Mouse (Mus musculus) right cerebral cortex, adult 2 months (tissue): Measurements from ENCODE around the gene Gpx4.
"Not testable (repeated sequence)": the region's sequence is repeated elsewhere in the genome, so short reads cannot be mapped to it uniquely, and the experiment has no call there.

Experiments used
- DNase-seq, 2 experiments: peaks; one replicate each; pipeline ENCODE4 v3.0.0; 2021 to 2022; ENCODE audit warnings: low spot score in 2 of 2

The Gpx4 gene

DNA sequence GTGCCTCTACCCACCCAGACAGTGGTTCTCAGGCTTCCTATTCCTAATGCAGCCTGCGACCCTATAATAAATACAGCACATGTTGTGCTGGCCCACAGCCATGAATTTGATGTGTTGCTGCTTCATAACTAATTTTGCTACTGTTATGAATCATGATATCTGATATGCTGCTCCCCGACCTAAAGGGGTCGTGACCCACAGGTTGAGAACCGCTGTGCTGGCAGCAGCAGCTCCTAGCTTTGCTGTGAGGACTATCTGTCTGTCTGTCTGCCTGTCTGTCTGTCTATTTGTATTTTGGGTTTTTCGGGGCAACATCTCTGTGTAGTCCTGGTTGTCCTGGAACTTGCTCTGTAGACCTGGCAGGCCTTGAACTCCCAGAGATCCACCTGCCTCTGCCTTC is 23.2 kb upstream of the Gpx4 start:
- no peak for DNase-seq

DNA sequence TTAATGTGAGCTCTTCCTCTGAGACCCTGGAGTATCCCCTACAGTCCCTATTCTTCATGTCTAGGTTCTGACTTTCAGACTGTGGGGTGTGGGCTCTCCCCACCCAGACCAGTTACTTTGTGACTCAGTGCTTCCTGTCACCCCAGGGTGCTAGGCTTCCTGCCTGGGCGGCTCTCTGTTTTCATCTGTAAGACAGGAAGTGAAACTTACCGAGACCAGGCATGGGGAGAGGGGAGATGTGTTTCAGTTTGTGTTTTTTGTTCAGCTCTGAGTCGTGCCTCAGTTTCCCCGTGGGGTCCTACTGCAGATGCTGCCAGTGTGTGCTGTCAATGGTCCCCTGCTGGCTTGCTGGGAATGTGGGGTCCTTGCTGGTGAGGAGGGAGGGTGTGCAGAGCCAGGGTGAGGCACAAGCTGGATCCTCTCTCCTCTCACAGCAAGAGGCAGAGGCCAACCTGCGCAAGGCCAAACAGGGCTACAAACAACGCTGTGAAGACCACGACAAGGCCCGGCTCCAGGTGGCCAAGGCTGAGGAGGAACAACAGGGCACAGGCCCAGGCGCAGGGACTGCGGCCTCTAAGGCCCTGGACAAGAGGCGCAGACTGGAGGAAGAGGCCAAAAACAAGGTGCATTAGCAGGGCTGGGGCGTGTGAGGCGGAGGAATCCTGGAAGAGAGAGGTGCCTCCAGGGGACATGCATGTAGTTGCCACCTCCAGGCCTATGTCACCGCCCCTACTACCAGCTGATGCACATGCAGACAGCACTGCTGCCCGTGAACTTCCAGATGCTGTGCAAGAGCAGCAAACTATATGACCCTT is 22.5 kb upstream of the Gpx4 start:
- DNase-seq: no peak

DNA sequence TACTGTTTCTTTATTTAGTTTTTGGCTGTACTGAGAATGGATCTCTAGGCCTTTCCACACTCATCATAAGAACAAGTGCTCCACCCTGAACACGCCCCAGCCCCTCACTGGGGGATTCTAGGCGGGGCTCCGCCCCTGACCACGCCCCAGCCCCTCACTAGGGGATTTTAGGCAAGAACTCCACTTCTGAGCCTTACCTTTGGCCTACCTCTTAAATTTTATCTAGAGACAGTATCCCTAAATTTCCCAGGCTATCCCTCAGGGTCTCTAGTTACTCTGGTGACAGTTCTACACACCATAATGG is 22.0 kb upstream of the Gpx4 start:
- no peak for DNase-seq

DNA sequence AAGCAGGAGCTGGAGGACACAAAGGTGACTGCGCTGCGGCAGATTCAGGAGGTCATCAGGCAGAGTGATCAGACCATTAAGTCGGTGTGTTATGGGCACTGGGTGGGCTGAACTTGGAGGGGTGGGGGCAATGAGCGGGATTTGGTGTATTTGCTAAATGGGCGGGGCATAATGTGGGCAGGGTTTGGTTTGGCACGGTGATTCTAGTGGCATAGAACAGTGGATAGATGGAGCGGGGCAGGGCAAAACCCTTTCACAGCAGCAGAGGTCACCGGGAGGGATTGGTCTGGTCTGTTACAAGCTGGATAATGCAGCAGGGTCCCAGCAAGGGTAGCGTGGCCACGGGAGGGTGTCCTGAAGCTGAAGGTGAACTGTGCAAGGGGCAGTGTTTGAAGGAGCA is 21.5 kb upstream of the Gpx4 start:
- DNase-seq: no peak

DNA sequence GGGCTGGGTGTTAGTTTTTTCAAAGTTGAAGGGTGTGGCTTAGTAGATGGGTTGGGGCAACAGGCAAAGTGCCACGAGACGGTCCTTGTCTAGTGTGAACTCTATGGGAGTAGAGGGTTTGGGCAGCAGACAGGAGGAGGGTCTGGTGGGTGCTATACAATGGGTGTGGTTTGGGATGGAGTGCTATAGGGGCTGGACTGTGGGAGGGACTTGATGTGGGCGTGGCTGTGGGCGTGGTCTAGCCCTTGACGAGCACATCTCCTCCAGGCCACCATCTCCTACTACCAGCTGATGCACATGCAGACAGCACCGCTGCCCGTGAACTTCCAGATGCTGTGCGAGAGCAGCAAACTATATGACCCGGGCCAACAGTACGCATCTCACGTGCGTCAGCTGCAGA is 21.1 kb upstream of the Gpx4 start:
- DNase-seq: no peak

DNA sequence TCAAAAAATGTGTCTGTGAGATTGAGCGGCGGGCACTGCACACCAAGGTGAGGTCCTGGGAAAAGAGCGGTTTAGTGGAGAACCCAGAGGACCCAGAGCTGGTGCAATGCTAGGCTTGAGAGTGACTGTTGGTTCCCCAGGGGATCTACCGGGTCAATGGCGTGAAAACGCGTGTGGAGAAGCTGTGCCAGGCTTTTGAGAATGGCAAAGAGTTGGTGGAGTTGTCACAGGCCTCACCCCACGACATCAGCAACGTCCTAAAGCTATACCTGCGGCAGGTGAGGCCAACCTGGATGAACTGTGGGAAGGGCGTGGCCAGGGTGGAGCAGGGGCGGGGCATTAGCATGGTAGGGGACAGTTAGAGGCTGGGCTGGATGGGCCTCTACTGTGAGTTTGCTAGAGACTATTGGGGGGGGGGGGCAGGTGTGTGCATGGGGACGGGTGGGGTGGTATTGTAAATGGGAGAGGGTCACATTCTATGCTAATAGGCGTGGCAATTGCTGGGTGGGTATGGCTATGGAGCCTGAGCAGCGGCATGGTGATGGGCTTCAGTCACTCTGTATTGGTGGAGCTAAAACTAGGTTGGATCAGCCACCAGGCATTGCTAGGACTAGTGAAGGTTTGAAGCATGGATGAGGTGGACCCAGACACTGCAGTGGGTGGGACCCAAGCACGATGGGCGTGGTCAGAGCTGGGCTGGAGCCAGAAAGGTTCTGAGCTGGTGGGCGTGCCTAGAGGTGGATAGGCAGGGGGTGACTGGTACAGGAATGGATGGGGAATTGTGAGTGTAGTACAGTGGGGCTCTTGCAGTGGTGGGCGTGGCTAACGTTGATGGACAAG is 19.1 kb upstream of the Gpx4 start:
- DNase-seq: no peak

DNA sequence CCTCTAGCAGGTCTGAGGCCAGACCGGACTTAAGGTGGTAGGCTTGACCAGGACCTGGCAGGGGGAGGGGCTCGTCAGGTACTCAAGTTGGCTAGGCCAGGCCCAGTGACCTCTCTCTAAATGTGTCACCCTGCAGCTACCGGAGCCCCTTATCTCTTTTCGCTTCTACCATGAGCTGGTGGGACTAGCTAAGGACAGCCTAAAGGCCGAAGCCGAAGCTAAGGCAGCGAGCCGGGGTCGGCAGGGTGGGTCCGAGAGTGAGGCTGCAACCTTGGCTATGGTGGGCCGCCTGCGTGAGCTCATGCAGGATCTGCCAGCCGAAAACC is 18.5 kb upstream of the Gpx4 start:
- DNase-seq: no peak

DNA sequence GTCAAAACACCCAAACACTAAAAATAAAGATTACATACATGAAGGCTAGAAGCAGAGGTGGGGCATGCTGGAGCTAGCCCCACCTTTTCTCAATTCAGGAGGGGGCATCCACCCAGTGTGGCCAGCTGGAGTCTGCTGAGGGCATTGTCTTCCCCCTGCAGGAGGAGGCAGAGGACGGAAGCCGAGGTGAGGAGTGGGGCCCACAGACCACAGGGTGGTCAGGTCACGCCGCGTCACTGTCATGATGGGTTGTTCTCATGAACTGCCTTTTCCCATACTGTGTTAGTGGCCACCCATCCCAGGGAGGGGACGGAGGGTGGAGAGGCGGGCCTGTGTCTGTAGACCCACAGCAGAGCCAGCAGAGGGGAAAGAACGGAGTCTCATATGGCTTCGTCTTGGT is 16.8 kb upstream of the Gpx4 start:
- no peak for DNase-seq

DNA sequence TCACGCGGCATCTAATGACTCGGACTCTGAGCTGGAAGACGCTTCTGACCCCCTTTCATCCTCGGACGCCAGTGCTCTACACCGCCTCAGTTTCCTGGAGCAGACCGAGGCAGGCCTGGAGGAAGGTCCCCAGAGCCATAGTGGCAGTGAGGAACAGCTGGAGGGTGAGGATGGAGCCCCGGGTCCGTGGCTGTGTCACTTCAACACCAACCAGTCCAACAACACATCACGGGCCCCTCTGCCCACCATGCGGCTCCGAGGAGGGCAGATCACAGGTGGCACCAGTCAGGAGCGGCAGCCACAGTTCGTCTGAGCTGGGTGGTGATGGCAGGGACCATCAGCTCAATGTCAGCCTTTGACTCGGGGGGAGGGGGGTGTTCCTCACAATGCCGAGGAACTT is 16.2 kb upstream of the Gpx4 start:
- no peak for DNase-seq

DNA sequence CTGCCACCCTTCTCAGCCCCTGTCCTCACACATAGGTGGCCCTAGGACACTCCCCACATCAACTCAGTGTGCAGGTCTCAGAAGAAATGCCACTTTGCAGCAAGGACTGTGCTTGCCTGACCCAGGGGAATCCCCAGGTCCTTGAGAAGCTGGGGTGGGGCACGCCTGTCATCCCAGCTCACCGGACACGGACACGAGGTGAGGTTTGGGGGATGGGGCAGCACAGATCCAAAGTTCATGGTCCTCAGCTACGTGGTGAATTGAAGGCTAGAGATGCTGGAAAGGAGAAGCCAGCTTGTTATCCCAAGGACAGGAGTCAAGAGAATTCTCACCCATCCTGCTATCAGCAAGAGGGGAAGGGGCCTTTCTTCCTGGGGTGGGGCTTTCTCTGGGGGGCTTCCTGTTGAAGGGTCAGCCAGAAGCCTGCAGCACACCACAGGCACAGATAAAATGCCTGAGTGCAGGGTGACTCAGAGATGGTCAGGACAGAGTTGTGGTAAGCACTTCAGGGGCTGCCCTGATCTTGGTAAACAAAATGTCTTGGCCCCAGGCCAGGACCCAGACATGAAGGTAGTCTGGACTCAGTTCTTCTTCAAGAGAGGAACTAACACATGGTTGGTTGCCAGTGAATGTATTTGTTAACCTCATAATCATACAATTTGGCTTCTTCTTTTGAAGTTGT is 14.0 kb upstream of the Gpx4 start:
- no peak for DNase-seq

DNA sequence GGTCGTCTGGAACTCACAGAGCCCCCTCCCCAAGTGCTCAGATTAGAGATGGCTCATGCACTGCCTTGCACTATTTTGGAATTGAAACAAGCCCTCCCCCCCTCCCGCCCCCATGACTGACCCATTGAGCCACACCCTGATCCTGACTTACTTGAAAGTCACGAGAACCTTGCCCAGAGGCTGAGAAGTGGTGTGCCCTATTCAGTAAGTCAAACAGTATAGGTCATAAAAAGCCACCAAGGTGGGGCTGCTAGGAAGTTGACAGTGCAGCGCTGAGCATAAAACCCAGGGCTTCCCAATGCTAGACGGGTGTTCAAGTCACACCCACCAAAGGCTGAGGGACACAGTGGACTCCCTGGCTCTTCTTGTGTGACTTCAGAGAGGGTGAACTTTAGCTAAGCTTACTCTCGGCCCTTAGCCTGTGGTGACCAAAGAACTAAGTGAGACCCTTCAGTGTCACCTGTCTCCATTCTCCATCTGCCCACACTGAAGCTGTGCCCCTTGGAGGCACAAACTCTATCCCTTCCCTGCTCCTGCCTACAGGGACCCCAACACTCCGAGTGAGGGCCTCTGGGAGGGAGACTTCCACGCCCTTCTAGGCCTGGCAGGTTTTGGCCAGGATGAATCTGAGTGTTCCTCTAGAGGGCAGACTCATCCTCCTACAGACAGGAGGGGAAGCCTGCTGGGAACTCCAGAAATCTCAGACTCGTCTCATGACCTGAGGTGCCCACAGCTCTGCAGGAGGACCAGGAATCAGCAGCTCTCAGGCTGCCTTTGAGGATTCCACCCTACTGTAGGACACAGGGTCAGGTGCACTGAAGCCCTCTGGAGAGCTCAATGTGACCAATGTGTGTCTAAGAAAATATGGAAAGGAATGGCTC is 13.2 kb upstream of the Gpx4 start:
- DNase-seq: no peak

DNA sequence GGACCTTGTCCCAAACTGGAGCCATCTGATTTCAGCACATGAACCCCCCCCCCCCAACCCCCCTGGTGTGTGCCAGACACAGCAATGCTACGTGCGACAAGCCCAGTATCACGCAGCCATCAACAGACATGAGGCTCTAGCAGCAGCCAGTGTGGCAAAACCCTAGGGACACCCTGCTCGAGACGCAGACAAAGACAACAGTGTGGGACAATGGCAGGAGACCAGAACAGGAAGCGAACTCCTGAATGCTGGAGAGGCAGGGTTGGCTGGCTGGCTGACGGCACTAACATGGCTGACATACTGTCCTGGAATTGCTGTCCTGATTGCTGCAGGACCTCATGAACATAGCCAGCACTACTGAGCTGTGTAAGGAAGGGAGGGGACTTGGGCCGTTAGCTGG is 11.8 kb upstream of the Gpx4 start:
- no peak for DNase-seq

DNA sequence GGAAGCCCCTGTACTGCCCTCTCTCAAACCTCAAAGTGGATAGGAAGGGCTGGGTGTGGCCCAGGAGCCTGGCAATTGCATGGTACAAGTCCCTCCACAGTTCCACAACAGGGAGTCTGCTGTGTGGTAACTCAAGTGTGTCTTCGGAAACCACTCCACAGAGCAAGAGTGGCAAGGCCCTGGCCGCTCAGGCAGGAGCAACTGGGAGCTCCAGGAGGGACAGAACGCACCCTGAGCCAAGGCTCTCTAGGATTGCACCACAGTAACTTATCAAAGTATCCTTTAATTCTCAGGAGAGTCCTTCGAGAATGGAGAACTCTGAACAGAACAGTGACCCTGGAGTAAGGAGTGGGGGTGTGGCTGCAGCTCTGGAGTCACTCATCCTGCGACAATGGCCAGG is 11.3 kb upstream of the Gpx4 start:
- no peak for DNase-seq

DNA sequence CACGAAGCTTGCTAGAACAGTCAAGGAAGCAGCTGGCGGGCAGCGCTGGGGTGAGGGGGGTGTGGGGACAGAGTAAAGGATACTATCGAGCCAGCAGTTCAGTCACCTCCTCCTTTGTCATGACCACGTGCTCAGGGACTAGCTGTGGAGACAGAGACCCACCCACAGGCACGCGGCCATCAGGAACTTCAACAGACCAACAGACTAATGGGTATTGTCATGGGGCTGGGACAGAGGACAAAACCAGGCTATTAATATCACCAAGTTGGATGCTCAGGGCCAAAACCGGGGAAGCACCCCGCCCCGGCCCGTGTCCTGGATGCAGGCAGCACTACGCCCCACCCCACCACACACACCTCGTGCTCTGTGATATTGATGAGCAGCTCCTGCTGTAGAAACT is 10.1 kb upstream of the Gpx4 start:
- DNase-seq: no peak

DNA sequence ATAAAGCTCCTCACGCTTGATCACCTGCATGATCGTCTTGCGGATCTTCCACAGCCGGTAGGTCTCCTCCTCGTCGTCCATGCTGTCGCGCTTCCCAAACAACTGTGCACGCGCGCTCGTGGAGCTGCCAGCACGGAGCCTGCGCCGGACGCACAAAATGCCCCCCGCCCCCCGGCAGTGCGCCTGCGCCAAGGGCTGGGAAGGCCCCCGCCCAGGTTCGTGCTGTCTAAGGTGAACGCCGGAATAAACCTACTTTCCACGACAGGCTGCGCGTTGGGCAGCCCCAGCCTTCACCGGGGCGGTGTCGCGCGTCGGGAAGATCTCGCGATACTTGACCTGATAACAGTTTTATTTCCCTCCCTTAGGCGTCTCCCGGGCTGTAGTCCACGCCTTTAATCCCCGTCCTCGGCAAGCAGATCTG is 7.4 kb upstream of the Gpx4 start, which contains the start of gene Polr2e:
Polr2e (minus strand) TSS at position 237 of the 421 bp plus-strand sequence.
- peak; percentile 96 to 98 for DNase-seq

DNA sequence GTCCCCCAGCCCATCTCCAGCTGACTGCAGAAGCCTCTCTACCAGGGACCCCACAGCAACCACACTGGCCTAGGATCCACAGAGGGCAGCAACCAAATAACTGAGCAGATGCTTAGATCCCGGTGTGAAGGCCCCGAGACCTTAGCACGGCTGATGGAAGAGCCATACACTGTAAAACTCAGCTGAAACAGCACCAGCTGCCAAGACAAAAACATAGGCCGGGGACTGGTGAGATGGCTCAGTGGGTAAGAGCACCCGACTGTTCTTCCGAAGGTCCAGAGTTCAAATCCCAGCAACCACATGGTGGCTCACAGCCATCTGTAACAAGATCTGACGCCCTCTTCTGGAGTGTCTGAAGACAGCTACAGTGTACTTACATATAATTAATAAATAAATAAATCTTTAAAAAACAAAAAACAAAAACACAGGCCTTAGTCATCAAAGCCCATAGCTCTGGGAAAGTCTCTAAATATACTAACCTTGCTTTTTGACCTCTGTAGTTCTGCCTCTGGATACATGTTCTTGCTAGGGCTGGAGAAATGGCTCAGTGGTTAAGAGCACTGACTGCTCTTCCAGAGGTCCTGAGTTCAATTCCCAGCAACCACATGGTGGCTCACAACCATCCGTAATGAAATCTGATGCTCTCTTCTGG is 5.4 kb upstream of the Gpx4 start:
- DNase-seq: not testable (repeated sequence)

DNA sequence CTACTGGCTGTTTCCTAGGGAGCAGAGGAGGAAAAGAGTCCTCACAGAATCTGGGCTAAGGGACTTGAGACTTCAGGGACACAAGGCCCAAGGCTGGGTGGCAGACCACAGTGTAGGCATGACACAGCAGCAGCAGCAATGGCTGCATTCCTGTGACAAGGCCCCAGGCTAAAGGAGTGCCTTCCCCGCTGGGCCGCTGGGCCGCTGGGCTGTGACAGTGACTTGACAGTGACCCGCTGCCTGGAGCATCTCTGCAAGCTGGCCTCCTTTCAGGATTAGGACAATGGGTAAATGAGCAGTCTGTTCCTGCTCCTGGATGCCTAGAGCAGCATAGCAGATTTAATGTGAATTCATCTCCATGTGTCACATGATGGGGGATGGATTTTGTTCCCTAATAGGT is 2.9 kb upstream of the Gpx4 start:
- DNase-seq: no peak

DNA sequence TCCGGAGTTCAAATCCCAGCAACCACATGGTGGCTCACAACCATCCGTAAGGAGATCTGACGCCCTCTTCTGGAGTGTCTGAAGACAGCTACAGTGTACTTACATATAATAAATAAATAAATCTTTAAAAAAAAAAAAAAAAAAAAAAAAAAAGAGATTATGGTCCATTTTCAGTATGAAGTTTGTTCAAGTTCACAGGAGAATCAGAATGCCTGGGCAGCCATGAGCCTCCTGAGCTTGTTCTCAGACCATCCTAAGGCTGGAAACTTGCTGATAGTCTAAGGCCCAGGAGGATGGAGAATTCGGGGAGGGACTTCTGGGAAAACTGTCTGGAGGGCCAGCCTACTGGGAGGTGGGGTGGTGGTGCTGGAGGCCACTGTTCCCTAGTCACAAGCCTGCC is 1.6 kb upstream of the Gpx4 start:
- DNase-seq: not testable (repeated sequence)

DNA sequence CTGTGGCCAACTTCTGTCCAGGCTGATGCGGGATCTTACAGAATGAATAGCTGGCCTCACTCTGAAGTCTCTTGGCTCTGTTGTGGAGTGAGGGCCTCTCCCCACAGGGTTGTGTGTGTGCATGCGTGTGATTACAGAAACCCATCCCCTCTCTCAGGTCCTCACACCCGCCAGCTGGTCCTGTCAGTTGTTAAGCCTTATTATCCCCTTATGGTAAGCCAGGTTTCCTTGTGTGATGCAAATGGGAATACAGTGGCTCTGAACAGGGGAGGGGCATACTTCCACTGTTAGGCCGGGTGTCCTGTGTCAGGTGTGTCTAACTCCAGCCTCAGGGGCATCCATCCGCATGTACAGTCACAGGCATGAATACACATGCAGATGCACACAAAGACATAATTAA is 1.2 kb upstream of the Gpx4 start:
- no peak for DNase-seq

DNA sequence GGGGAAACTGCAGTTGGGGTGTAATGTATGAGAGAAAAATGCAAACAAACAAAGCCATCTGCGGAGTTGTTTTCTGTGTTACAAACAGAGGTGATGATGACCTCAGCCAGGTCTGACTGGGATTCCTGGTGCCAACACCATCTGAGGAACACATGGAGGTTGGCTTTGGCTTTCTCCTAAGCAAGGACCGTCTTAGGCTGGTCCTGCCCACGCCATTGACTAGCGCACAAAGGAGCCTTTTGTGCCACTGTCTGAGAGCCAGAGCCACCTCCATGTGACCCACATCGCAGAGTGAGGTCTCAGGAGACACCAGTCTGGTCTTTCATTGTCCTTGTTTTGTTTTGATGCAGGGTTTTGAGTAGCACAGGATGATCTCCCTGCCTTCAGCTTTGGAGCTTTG is 1.4 kb downstream of the Gpx4 start:
- DNase-seq: no peak

DNA sequence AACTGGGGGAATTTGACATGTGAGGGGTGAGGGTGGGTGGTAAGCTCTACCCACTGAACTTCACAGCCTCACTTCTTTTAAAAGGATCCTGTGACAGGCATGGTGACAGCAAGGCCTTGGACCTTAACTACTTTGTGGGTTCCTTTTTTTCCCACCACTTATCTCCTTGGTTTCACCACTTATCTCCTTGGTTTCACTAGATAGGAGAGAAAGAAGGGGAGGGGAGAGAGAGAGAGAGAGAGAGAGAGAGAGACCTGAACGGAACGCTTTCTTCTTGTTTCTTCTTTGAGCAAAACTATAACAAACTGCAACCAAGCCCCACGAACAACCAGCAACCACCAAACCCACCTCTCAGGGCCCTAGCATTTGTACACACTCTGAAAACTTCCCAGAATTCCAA is 1.9 kb downstream of the Gpx4 start:
- DNase-seq: no peak
